ENCODE assay signal across 35 mouse cellular contexts in the genomic region with DNA sequence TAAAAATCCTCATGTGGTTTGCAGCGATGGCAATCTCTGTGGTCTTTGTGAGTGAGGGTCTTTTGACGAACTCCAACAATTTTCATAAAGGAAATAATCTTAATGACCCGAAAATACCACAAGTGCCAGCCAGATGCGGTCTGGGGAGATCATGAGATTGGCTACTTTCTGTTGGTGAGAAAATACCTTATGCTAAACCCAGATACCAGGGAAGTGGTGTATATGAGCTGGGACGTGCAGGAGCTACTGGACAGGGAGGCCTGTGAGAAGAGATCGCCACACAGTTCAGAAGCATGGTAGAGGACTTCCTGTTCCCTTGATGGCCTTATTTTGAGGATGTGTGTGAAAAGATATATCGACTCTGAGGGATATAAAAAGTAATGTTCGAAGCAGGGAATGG. TPM values are rescaled to one million over a fixed set of nuclear protein-coding genes. Genes with fewer than 3 reads are reported as not detected.
A peak's percentile ranks its signal among the peaks of the same experiment; 100 is the strongest.
DNase-seq lines count a peak whose midpoint lies in the region; ATAC-seq and TF ChIP-seq lines count a peak whose summit lies in the region.
"Had no signal": no experiment of that assay in that cellular context is flagged by ENCODE, and none has a peak within 500 bp of the region (broad histone marks: within the 10 kb centered on the region; RNA-seq: fewer than 3 reads in every experiment).

No protein-coding gene starts in this region.

- TF ChIP-seq EP300 in stomach, postnatal 0 days (optimal IDR thresholded peaks at IDR 0.05) = no peak

- WGBS in hindbrain, embryonic 14.5 days = 97% methylated on average over 8 of the region's 8 CpGs
- WGBS in hindbrain, embryonic 11.5 days = 89% methylated on average over 8 of the region's 8 CpGs
- 94% methylated on average over 8 of the region's 8 CpGs for WGBS in stomach, postnatal 0 days

- H3K27me3 ChIP-seq in hindbrain, embryonic 14.5 days (ENCODE audit: control insufficient read depth, insufficient read depth, low read length) = no peaks in the 10 kb centered on the region
- no peaks in the 10 kb centered on the region for H3K27me3 ChIP-seq in hindbrain, embryonic 11.5 days (ENCODE audit: control insufficient read depth, insufficient read depth, low read length)
- no peaks in the 10 kb centered on the region for H3K27me3 ChIP-seq in megakaryocyte, embryonic 14.5 days (replicated peaks)
- H3K27me3 ChIP-seq in stomach, postnatal 0 days (ENCODE audit: control insufficient read depth, insufficient read depth, low read length) = no peaks in the 10 kb centered on the region
- H3K27me3 ChIP-seq: CH12.LX; embryonic facial prominence, embryonic 13.5 days; forebrain, embryonic 12.5 days; hindbrain, embryonic 15.5 days had no signal

- H3K4me2 ChIP-seq in hindbrain, embryonic 14.5 days (replicated peaks) = no peak overlapping the region
- H3K4me2 ChIP-seq in hindbrain, embryonic 11.5 days (replicated peaks; ENCODE audit: low read depth, low read length) = no peak overlapping the region
- H3K4me2 ChIP-seq in stomach, postnatal 0 days (replicated peaks; ENCODE audit: low read depth) = no peak overlapping the region
- H3K4me2 ChIP-seq: embryonic facial prominence, embryonic 13.5 days; forebrain, embryonic 12.5 days; heart, embryonic 11.5 days; hindbrain, embryonic 15.5 days had no signal

- H3K9me3 ChIP-seq in hindbrain, embryonic 14.5 days (ENCODE audit: control insufficient read depth, low read length) = no peaks in the 10 kb centered on the region
- no peaks in the 10 kb centered on the region for H3K9me3 ChIP-seq in hindbrain, embryonic 11.5 days (ENCODE audit: control insufficient read depth, low read length)
- H3K9me3 ChIP-seq in megakaryocyte, embryonic 14.5 days = no peaks in the 10 kb centered on the region
- H3K9me3 ChIP-seq in stomach, postnatal 0 days (ENCODE audit: control insufficient read depth, low read length) = no peaks in the 10 kb centered on the region
- H3K9me3 ChIP-seq: embryonic facial prominence, embryonic 10.5 days; embryonic facial prominence, embryonic 13.5 days; forebrain, embryonic 12.5 days; hindbrain, embryonic 10.5 days; hindbrain, embryonic 15.5 days had no signal

- peaks cover 45% of the 10 kb centered on the region for H3K36me3 ChIP-seq in hindbrain, embryonic 14.5 days (replicated peaks; ENCODE audit: control insufficient read depth, insufficient read depth)
- H3K36me3 ChIP-seq in hindbrain, embryonic 11.5 days (ENCODE audit: control insufficient read depth, insufficient read depth, low read length) = no peaks in the 10 kb centered on the region
- H3K36me3 ChIP-seq in megakaryocyte, embryonic 14.5 days (replicated peaks; ENCODE audit: low read length) = peaks cover 64% of the 10 kb centered on the region
- peaks cover 5% of the 10 kb centered on the region; the same call in 1 of the 2 replicates for H3K36me3 ChIP-seq in stomach, postnatal 0 days (ENCODE audit: control insufficient read depth, insufficient read depth, low read length)

- H3K27ac ChIP-seq in hindbrain, embryonic 14.5 days = no peak overlapping the region
- H3K27ac ChIP-seq in hindbrain, embryonic 11.5 days (ENCODE audit: low read depth, low read length) = no peak overlapping the region
- no peak overlapping the region for H3K27ac ChIP-seq in stomach, postnatal 0 days (replicated peaks)
- H3K27ac ChIP-seq: embryonic facial prominence, embryonic 10.5 days; embryonic facial prominence, embryonic 13.5 days; forebrain, embryonic 12.5 days; hindbrain, embryonic 10.5 days; hindbrain, embryonic 15.5 days had no signal

- ATAC-seq in hindbrain, embryonic 14.5 days (ENCODE audit: low FRiP score) = no peak
- no peak for ATAC-seq in hindbrain, embryonic 11.5 days (ENCODE audit: low FRiP score)
- no peak for ATAC-seq in megakaryocyte, adult 5-6 weeks (ENCODE audit: poor library complexity, severe bottlenecking)
- no peak for ATAC-seq in stomach, postnatal 0 days (ENCODE audit: low FRiP score, low TSS enrichment)
- ATAC-seq: forebrain, embryonic 16.5 days had no signal

- H3K4me1 ChIP-seq in hindbrain, embryonic 14.5 days (replicated peaks; ENCODE audit: control insufficient read depth, insufficient read depth, low read length) = no peaks in the 10 kb centered on the region
- no peaks in the 10 kb centered on the region for H3K4me1 ChIP-seq in hindbrain, embryonic 11.5 days (replicated peaks; ENCODE audit: control insufficient read depth, insufficient read depth, low read length)
- H3K4me1 ChIP-seq in megakaryocyte, embryonic 14.5 days = peaks cover 74% of the 10 kb centered on the region
- no peaks in the 10 kb centered on the region for H3K4me1 ChIP-seq in stomach, postnatal 0 days (replicated peaks; ENCODE audit: control insufficient read depth, insufficient read depth)
- H3K4me1 ChIP-seq: embryonic facial prominence, embryonic 10.5 days; embryonic facial prominence, embryonic 13.5 days; forebrain, embryonic 12.5 days; hindbrain, embryonic 10.5 days; hindbrain, embryonic 15.5 days had no signal

- no peak overlapping the region for H3K4me3 ChIP-seq in hindbrain, embryonic 14.5 days (replicated peaks; ENCODE audit: low read length)
- H3K4me3 ChIP-seq in hindbrain, embryonic 11.5 days (ENCODE audit: low read depth, low read length) = no peak overlapping the region
- H3K4me3 ChIP-seq in megakaryocyte, embryonic 14.5 days (replicated peaks) = peak overlapping the region; percentile 78
- no peak overlapping the region for H3K4me3 ChIP-seq in stomach, postnatal 0 days (ENCODE audit: low read depth, low read length)
- H3K4me3 ChIP-seq: embryonic facial prominence, embryonic 10.5 days; embryonic facial prominence, embryonic 13.5 days; erythroblast, embryonic 14.5 days; forebrain, embryonic 12.5 days; hindbrain, embryonic 10.5 days; hindbrain, embryonic 15.5 days had no signal

- no peak overlapping the region for H3K9ac ChIP-seq in hindbrain, embryonic 14.5 days
- no peak overlapping the region for H3K9ac ChIP-seq in hindbrain, embryonic 11.5 days (ENCODE audit: low read depth, low read length)
- no peak overlapping the region for H3K9ac ChIP-seq in stomach, postnatal 0 days (ENCODE audit: low read length)
- H3K9ac ChIP-seq: embryonic facial prominence, embryonic 13.5 days; forebrain, embryonic 12.5 days; hindbrain, embryonic 15.5 days had no signal

- peak; percentile 8 for DNase-seq in hindbrain, embryonic 14.5 days (ENCODE audit: low spot score)
- no peak for DNase-seq in hindbrain, embryonic 11.5 days (ENCODE audit: low spot score)
- DNase-seq in stomach, postnatal 0 days (ENCODE audit: low spot score) = peak; percentile 5
- DNase-seq in cerebellum, adult 11 months = no peak
- DNase-seq: adrenal gland, adult 2 months; adrenal gland, postnatal 14 days; B cell, adult 2 months; cerebellum, adult 11-12 months; cerebellum, adult 8-10 months; cerebellum, postnatal 10 days; cerebellum, postnatal 36 days; embryo, embryonic 11 days; gastrocnemius, postnatal 10 days; gastrocnemius, postnatal 36 days; heart, postnatal 36 days had no signal

- no peak for TF ChIP-seq CTCF in stomach, postnatal 0 days (IDR thresholded peaks at IDR 0.05; ENCODE audit: low read depth)

RNA-seq across cellular contexts. Expression of a gene that starts 15.1 kb away (rescaled TPM):
- polyA plus RNA-seq in hindbrain, embryonic 14.5 days (2014; fragmentation: Nextera tagmentation; extraction: Ambion mirVana) = not detected in 2 replicates
- polyA plus RNA-seq in hindbrain, embryonic 11.5 days (2014; fragmentation: Nextera tagmentation; extraction: Ambion mirVana) = not detected in 2 replicates
- 0.09 and 0.75 TPM in 2 replicates for polyA plus RNA-seq in megakaryocyte, embryonic 14.5 days (2012; ENCODE audit: insufficient read depth, low replicate concordance)
- not detected in 2 replicates for total RNA-seq in megakaryocyte, adult 5-6 weeks (2015)
- total RNA-seq in megakaryocyte, adult 5-6 weeks (2017) = not detected in 2 replicates
- not detected in 2 replicates for polyA plus RNA-seq in stomach, postnatal 0 days (2015; fragmentation: Nextera tagmentation; extraction: Ambion mirVana)
- total RNA-seq: adrenal gland, adult 2 months; adrenal gland, postnatal 14 days; adrenal gland, postnatal 4 days; CH12.LX; gastrocnemius, adult 18-20 months; gastrocnemius, postnatal 10 days; gastrocnemius, postnatal 36 days; granulocyte monocyte progenitor cell, adult 5-6 weeks; heart, adult 8-10 months; heart, postnatal 36 days; MEL had no signal
- polyA plus RNA-seq: adrenal gland, adult 2 months; embryonic facial prominence, embryonic 10.5 days; erythroblast, embryonic 14.5 days; forebrain, embryonic 12.5 days; forebrain, embryonic 16.5 days; heart, embryonic 14.5 days; heart, postnatal 0 days; hindbrain, embryonic 10.5 days; hindbrain, embryonic 15.5 days; intestine, embryonic 14.5 days had no signal

RNA-seq across cellular contexts. Expression of a gene that starts 19.7 kb away (rescaled TPM):
- not detected in 2 replicates for polyA plus RNA-seq in hindbrain, embryonic 14.5 days (2014; fragmentation: Nextera tagmentation; extraction: Ambion mirVana)
- polyA plus RNA-seq in hindbrain, embryonic 11.5 days (2014; fragmentation: Nextera tagmentation; extraction: Ambion mirVana) = not detected in 2 replicates
- not detected in 2 replicates for polyA plus RNA-seq in megakaryocyte, embryonic 14.5 days (2012; ENCODE audit: insufficient read depth, low replicate concordance)
- total RNA-seq in megakaryocyte, adult 5-6 weeks (2015) = not detected in 2 replicates
- not detected in 2 replicates for total RNA-seq in megakaryocyte, adult 5-6 weeks (2017)
- polyA plus RNA-seq in stomach, postnatal 0 days (2015; fragmentation: Nextera tagmentation; extraction: Ambion mirVana) = not detected in 2 replicates
- total RNA-seq: adrenal gland, adult 2 months; adrenal gland, postnatal 14 days; adrenal gland, postnatal 4 days; CH12.LX; gastrocnemius, adult 18-20 months; gastrocnemius, postnatal 10 days; gastrocnemius, postnatal 36 days; granulocyte monocyte progenitor cell, adult 5-6 weeks; heart, adult 8-10 months; heart, postnatal 36 days; MEL had no signal
- polyA plus RNA-seq: adrenal gland, adult 2 months; cortical plate, adult 2 months; embryonic facial prominence, embryonic 10.5 days; embryonic facial prominence, embryonic 13.5 days; erythroblast, embryonic 14.5 days; forebrain, embryonic 12.5 days; forebrain, embryonic 16.5 days; heart, embryonic 11.5 days; heart, embryonic 14.5 days; heart, postnatal 0 days; hindbrain, embryonic 10.5 days; hindbrain, embryonic 15.5 days; intestine, embryonic 14.5 days had no signal

RNA-seq across cellular contexts. Expression of a gene that starts 28.1 kb away (rescaled TPM):
- polyA plus RNA-seq in hindbrain, embryonic 14.5 days (2014; fragmentation: Nextera tagmentation; extraction: Ambion mirVana) = 59.1 and 65.9 TPM in 2 replicates
- polyA plus RNA-seq in hindbrain, embryonic 11.5 days (2014; fragmentation: Nextera tagmentation; extraction: Ambion mirVana) = 110 and 113 TPM in 2 replicates
- 2.9 TPM in 1 of 2 replicates, not detected in the other for polyA plus RNA-seq in megakaryocyte, embryonic 14.5 days (2012; ENCODE audit: insufficient read depth, low replicate concordance)
- 34.7 and 35.2 TPM in 2 replicates for total RNA-seq in megakaryocyte, adult 5-6 weeks (2015)
- 45.2 and 50.9 TPM in 2 replicates for total RNA-seq in megakaryocyte, adult 5-6 weeks (2017)
- 43.5 and 50.0 TPM in 2 replicates for polyA plus RNA-seq in stomach, postnatal 0 days (2015; fragmentation: Nextera tagmentation; extraction: Ambion mirVana)

Comparison
In these comparisons a context has a peak if more than half of its experiments do, and no peak if none do; other contexts are left out.
1. DNase-seq: peak in hindbrain, embryonic 14.5 days (single experiment) and stomach, postnatal 0 days (single experiment); none in hindbrain, embryonic 11.5 days (single experiment) and cerebellum, adult 11 months (single experiment).
2. RNA of a gene that starts 28.1 kb away (polyA plus RNA-seq): 110 to 113 TPM in hindbrain, embryonic 11.5 days, 59.1 to 65.9 TPM in hindbrain, embryonic 14.5 days and 43.5 to 50.0 TPM in stomach, postnatal 0 days; 2.9 TPM in megakaryocyte, embryonic 14.5 days; every median in the first group is over 10 times any median in the second.